Mouse (Mus musculus) intestine, embryonic 15.5 days (tissue): ENCODE data around the gene Casq1. TPM values are rescaled to one million over a fixed set of nuclear protein-coding genes. Genes with fewer than 3 reads are reported as not detected.
"Not testable (repeated sequence)": the region's sequence is repeated elsewhere in the genome, so short reads cannot be mapped to it uniquely, and the experiment has no call there.

Experiments used
- ATAC-seq: fragments of 200-750 bp; cut with Nextera tagmentation; 2 replicates; pipeline ENCODE4 v1.8.0; 2017; ENCODE audit warnings: moderate TSS enrichment, moderate library complexity
- H3K27ac ChIP-seq: fragments of 300-500 bp; sonication (generic); 2 replicates; pipeline ENCODE4 v1.5.1; 2015; ENCODE audit warnings: mild to moderate bottlenecking, inconsistent platforms
- H3K27me3 ChIP-seq: fragments of 300-500 bp; sonication (generic); replicated peaks from 2 replicates; pipeline ENCODE4 v1.6.1; 2015; ENCODE audit warnings: inconsistent platforms
- H3K36me3 ChIP-seq: fragments of 300-500 bp; sonication (generic); 2 replicates; pipeline ENCODE4 v1.6.1; 2015; ENCODE audit warnings: inconsistent platforms
- H3K4me1 ChIP-seq: fragments of 300-500 bp; sonication (generic); replicated peaks from 2 replicates; pipeline ENCODE4 v1.6.1; 2015; ENCODE audit warnings: inconsistent platforms
- H3K4me2 ChIP-seq: fragments of 300-500 bp; sonication (generic); replicated peaks from 2 replicates; pipeline ENCODE4 v1.6.1; 2015; ENCODE audit warnings: mild to moderate bottlenecking, inconsistent platforms
- H3K4me3 ChIP-seq: fragments of 300-500 bp; sonication (generic); replicated peaks from 2 replicates; pipeline ENCODE4 v1.5.1; 2015; ENCODE audit warnings: inconsistent platforms
- H3K9ac ChIP-seq: fragments of 300-500 bp; sonication (generic); 2 replicates; pipeline ENCODE4 v1.6.1; 2015; ENCODE audit warnings: inconsistent platforms
- H3K9me3 ChIP-seq: fragments of 300-500 bp; sonication (generic); 2 replicates; pipeline ENCODE4 v1.6.1; 2016; ENCODE audit warnings: inconsistent platforms
- WGBS: fragments of 180-500 bp; shearing (Covaris S2); methylation state at CpG from one replicate; pipeline ENCODE4 v1.1.7; 2015; 5-methylcytosine and 5-hydroxymethylcytosine counted together
- polyA plus RNA-seq: library from polyadenylated mRNA; unstranded; fragments of >200 nt; fragmentation: Nextera tagmentation; extraction: Ambion mirVana; gene quantifications from 2 replicates; pipeline ENCODE4 v1.2.1, GENCODE M21; 2015

Gene Casq1
- polyA plus RNA-seq: 18.4 and 20.2 TPM in 2 replicates

DNA sequence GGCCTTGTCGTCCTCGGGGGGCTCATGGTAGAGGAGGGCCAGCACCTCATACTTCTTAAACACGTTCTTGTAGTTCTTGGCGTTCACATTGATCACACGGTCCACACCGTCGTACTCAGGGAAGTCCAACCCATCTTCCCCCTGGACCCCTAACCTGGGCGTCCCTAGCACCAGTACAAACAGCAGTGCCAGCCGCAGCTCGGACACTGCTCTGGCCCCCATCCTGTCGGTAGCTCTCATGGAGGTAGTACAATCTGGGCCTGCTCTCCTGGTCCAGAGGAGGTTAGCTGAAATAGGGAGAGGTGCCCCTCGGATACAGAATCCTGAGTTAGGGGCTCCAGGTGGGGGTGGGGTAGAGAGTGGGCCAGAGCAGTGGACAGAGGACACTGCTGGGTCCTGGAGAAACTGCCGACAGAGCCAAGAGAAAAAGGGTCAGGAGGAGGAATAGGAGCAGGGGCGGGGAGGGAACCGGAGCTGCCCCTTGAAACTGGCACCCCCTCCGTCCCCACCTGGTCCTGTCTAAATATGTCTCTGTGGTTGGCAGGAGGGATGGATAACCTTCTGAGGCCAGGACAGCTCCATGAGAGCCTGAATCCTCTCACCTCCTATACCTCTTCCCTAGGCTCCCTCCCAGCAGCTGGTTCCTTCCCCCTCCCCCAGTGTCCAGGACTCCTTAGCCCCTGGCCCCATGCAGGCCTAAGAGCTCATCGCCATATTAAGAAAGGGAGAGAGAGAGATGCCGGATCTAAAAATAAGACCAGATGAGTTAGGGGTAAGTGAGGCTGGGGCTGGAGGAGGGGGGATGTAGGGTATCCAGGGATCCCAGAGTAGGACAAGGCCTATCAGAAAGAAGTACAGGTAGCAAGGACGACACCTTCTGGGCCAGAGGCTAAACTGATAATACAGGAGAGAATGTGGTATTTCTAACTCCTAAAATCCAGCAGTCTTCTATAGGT is at the start of gene Casq1:
Casq1 (minus strand) TSS at position 418 of the 956 bp plus-strand sequence.
- H3K4me3 ChIP-seq: no peak within 1 kb of the TSS
- H3K27me3 ChIP-seq: no peaks in the 10 kb centered on the region
- 0 out of 2 replicates have a peak, but pooled peaks have one; percentile 15 for ATAC-seq
- H3K9ac ChIP-seq: no peak within 1 kb of the TSS
- peaks cover 32% of the 10 kb centered on the region for H3K4me1 ChIP-seq
- whole genome bisulfite sequencing: 78% methylated on average over 19 of the region's 19 CpGs
- H3K27ac ChIP-seq: peak within 1 kb of the TSS; percentile 74
- H3K36me3 ChIP-seq: no peaks in the 10 kb centered on the region
- H3K4me2 ChIP-seq: no peak within 1 kb of the TSS; the same call in 1 of the 2 replicates
- H3K9me3 ChIP-seq: no peaks in the 10 kb centered on the region

DNA sequence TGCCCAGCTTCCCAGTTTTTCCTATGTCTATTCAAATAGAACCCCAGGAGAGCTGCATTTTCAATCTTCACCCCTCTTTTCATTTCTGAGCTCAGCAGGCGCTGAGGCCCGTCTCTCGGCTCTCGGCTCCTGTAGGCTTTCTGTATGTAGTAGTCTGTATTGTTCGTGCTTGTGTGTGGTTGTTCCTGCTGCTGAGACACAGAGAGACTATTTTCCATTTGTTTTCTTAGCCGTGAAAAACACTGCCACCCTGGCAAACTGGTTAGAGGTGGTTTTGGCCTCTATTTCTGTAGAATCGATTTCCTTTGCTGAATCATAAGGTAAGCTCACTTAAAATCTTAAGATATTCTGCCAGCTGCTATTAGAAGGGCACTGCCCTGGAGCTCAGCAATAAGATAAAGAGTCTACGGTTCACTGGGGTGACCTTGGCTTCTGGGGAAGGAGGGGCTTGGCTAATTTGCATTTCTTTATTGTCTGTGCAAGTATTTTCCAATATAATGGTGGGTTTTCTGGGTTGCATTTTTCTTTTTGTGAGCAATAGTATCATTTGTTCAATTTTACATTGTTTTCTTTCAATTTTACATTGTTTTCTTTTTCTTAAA is 41.9 kb upstream of the Casq1 start, which contains the start of gene Igsf8:
Igsf8 (plus strand) TSS at position 165 of the 602 bp plus-strand sequence.
- H3K9me3 ChIP-seq: no peaks in the 10 kb centered on the region
- 69% methylated on average over 8 of the region's 8 CpGs for WGBS

DNA sequence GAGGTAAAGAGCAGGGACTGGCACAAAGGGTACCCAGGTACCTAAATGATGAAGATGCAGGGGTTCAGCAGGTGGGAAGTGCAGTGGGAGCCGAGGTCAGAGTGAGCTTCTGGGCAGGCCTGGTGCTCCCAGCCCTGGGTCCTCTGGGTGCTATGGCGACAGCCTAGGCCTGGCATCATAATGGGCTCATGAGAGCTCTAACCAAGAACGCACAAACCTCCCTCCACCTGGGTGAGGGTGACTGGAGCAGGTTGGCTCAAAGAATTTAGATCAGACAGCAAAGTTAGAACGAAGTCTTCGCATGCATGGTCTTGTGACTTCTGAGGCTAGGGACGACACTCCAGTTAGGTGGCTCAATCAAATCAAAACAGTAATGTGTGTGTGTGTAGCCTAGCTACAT is 38.6 kb upstream of the Casq1 start, which contains the start of gene Atp1a4:
Atp1a4 (minus strand) TSS at position 101 of the 400 bp plus-strand sequence.
- Histone ChIP-seq H3K9ac (no peak within 1 kb of the TSS), H3K27me3 (no peaks in the 10 kb centered on the region), H3K4me2 (no peak within 1 kb of the TSS), H3K4me1 (no peaks in the 10 kb centered on the region), H3K4me3 (no peak within 1 kb of the TSS), H3K36me3 (no peaks in the 10 kb centered on the region), H3K27ac (no peak within 1 kb of the TSS), H3K9me3 (no peaks in the 10 kb centered on the region)
- ATAC-seq: no peak
- WGBS: 92% methylated on average over 6 of the region's 6 CpGs

More for the DNA sequence above, 41.9 kb upstream of the Casq1 start, which contains the start of gene Igsf8:
- Histone ChIP-seq H3K27ac (no peak within 1 kb of the TSS), H3K27me3 (no peaks in the 10 kb centered on the region), H3K4me3 (no peak within 1 kb of the TSS), H3K4me1 (no peaks in the 10 kb centered on the region), H3K4me2 (no peak within 1 kb of the TSS), H3K36me3 (no peaks in the 10 kb centered on the region), H3K9ac (no peak within 1 kb of the TSS)
- ATAC-seq: no peak

DNA sequence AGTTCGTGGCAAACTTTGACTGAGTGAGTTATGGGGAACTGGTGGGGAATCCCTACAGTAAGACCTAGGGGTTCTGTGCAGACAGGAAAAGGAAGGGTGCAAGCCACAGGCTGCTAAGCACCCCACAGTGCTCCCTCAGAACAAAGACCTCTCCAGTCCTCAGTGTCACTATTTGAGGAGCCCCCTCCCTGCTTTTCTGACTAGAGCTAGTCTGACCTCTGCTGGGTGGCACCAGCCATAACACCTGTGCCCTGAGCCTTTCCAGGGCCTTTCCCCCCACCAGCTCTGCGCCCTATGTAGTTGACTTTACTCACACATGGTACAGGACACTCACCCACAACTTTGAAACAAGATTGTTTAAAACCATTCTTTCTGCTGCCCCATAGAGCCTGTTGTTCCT is 28.0 kb upstream of the Casq1 start:
- Histone ChIP-seq H3K27me3 (0 out of 2 replicates have a peak, but pooled peaks cover 4% of the 10 kb centered on the region), H3K4me3 (no peak overlapping the region), H3K9me3 (no peaks in the 10 kb centered on the region), H3K4me2 (no peak overlapping the region), H3K9ac (no peak overlapping the region), H3K36me3 (no peaks in the 10 kb centered on the region), H3K27ac (no peak overlapping the region), H3K4me1 (no peaks in the 10 kb centered on the region)
- ATAC-seq: 0 out of 2 replicates have a peak, but pooled peaks have one; percentile 41
- WGBS: 54% methylated on average over 2 of the region's 2 CpGs

DNA sequence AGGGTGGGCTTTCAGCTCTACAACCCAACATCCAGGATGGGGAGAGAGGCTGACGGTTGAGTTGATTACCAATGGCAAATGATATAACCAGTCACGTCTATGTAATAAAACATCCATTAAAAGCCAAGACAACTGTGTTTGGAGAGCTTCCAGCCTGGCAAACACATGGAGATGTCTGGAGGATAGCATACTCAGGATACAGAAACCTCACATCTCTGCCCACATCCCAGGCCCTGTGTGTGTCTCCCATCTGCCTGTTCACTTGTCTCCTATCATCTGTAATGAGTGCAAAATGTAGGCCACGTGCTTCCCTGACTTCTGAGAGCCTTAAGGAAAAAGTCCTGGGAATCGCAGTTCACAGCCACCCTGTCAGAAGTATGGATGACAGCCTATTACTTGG is 27.5 kb upstream of the Casq1 start:
- Histone ChIP-seq H3K4me3 (no peak overlapping the region), H3K27ac (no peak overlapping the region), H3K36me3 (no peaks in the 10 kb centered on the region), H3K27me3 (0 out of 2 replicates have a peak, but pooled peaks cover 4% of the 10 kb centered on the region), H3K9ac (no peak overlapping the region), H3K4me1 (no peaks in the 10 kb centered on the region), H3K9me3 (no peaks in the 10 kb centered on the region), H3K4me2 (no peak overlapping the region)
- WGBS: 70% methylated on average over 4 of the region's 4 CpGs
- no peak for ATAC-seq

DNA sequence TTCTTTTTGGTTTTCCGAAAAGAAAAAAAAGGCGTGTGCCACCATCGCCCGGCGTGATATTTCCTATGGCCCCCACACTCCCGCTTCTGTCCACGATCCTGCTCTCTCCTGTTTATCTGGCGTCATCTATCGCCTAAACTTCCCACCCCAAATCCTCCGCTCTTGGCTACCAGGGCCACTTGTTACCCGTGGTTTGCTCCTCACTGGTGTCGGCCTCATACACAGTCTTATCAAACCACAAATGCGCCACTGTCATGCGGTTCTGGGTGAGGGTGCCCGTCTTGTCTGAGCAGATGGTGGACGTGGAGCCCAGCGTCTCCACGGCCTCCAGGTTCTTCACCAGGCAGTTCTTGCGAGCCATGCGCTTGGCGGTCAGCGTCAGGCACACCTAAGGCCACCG is 25.0 kb upstream of the Casq1 start:
- not testable (repeated sequence) for H3K4me3 ChIP-seq, ATAC-seq, H3K9me3 ChIP-seq, H3K4me1 ChIP-seq, H3K9ac ChIP-seq, H3K27me3 ChIP-seq, H3K36me3 ChIP-seq, H3K27ac ChIP-seq
- WGBS: 38% methylated on average over 23 of the region's 23 CpGs
- H3K4me2 ChIP-seq: peak overlapping the region; percentile 26; the same call in 1 of the 2 replicates

DNA sequence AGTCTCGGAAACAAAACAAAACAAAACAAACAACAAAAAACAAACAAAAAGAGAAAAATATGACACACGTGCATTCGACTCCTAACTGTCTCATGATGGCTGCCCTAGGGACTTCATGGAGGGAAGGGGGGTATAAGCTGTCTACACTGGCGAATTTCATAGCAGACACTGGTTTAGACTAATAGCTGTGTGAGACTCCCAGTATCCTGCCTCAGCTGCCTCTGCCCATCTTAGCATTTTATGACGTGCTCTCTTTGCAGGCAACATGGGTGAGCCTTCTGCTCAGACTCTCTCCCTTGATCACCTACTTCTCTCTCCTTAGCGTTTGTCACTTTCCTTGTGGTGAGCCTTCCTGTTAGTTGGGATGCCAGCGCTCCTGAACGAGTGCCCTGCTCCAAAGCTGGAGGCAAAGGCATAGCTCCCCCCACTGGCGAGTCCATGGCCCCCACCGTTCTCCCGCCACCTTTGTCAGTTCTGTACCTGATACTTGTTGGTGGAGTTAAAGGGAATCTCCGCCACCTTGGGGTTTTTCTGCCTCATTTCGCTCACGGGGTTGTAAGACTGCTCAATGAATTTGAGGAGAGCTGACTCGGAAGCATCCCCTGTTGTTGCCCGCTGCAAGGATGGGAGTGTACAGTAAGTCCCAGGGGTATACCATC is 24.0 kb upstream of the Casq1 start:
- WGBS: 26% methylated on average over 16 of the region's 16 CpGs
- Histone ChIP-seq H3K4me3 (no peak overlapping the region), H3K4me1 (no peaks in the 10 kb centered on the region), H3K27me3 (0 out of 2 replicates have a peak, but pooled peaks cover 4% of the 10 kb centered on the region), H3K9me3 (no peaks in the 10 kb centered on the region), H3K36me3 (no peaks in the 10 kb centered on the region), H3K4me2 (peak overlapping the region; percentile 18; the same call in 1 of the 2 replicates), H3K9ac (no peak overlapping the region), H3K27ac (no peak overlapping the region)
- no peak for ATAC-seq

DNA sequence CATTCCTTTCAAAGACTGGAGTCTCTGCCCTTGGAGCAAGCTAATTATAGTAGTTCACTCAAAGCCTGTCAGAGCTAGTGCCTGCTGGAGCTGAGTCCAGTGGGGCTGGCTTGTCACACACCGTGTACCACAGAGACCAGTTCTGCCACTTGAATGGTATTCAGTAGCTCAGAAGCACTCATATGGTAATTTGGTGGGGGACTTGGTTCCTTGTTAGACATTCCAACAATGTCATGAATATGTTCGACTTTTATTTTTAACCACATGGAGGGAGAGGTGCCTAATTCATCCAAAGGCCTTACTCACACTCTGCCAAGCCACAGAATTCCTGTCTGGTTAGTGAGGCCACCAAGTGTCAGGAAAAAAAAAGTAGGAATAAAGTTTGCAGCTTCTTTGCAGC is 22.7 kb upstream of the Casq1 start:
- no peak overlapping the region for H3K4me2 ChIP-seq
- ATAC-seq: no peak

DNA sequence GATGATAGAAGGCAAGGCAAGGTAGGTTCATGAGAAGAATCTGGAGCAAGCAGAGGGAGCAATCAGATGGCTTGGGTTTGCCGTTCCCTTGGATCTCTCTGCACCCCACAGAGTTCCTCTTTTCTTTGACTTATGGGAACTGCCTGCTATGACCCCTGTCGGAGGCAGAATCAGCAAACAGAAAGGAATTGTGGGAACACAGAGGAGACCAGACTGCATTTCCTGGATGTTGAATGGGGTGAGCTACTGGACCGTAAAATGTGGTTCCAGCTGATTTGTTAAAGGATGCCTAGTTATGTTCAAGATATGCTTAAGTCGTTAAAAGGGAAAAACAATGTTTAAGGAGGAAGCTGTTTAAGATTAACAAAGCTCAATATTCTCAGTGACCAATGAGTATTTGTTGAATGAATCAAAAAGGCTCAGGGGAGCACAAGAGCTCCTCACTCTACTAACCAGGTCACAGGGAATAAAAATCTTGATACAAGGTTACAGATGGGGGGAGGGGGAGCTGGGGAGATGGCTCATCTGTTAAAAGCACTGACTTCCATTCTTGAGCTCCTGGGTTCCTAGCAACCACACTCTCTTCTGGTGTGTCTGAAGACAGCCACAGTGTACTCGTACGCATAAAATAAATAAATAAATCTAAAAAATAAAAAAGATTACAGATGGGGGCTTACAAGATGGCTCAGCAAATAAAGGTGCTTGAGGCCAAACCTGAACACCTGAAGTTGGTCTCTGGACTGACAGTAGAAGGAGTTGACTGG is 21.5 kb upstream of the Casq1 start:
- ATAC-seq: no peak
- no peak overlapping the region for H3K27ac ChIP-seq
- 0 out of 2 replicates have a peak, but pooled peaks cover 4% of the 10 kb centered on the region for H3K27me3 ChIP-seq
- H3K36me3 ChIP-seq: no peaks in the 10 kb centered on the region
- H3K9me3 ChIP-seq: no peaks in the 10 kb centered on the region
- 64% methylated on average over 6 of the region's 6 CpGs for WGBS
- H3K4me3 ChIP-seq: no peak overlapping the region
- H3K4me1 ChIP-seq: no peaks in the 10 kb centered on the region
- no peak overlapping the region for H3K4me2 ChIP-seq
- H3K9ac ChIP-seq: no peak overlapping the region

More for the DNA sequence above, 22.7 kb upstream of the Casq1 start:
- Histone ChIP-seq H3K9me3 (no peaks in the 10 kb centered on the region), H3K4me1 (no peaks in the 10 kb centered on the region), H3K36me3 (no peaks in the 10 kb centered on the region), H3K27ac (no peak overlapping the region), H3K27me3 (0 out of 2 replicates have a peak, but pooled peaks cover 4% of the 10 kb centered on the region), H3K4me3 (no peak overlapping the region), H3K9ac (no peak overlapping the region)
- WGBS: 66% methylated on average over 2 of the region's 2 CpGs

DNA sequence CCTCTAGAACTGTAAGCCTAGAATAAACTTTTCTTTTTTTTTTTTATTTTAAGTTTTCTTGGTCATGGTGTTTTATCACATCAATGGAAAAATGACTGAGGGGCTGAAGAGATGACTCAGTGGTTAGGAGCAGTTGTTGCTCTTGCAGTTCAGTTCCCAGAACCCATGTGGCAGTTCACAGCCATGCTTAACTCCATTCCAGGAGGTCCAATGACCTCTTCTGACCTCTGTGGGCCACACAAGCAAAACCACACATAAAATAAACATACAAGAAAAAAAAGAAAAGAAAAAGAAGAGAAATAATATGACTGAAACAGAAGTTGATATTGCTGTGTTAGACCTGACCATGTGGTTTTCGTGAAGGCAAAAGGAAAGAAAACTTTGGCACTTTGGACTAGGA is 9.5 kb upstream of the Casq1 start:
- no peak overlapping the region for H3K4me2 ChIP-seq
- no peak overlapping the region for H3K9ac ChIP-seq
- ATAC-seq: no peak
- 91% methylated on average over 1 of the region's 1 CpGs for WGBS
- no peak overlapping the region for H3K27ac ChIP-seq
- no peaks in the 10 kb centered on the region for H3K9me3 ChIP-seq
- H3K36me3 ChIP-seq: no peaks in the 10 kb centered on the region
- no peaks in the 10 kb centered on the region for H3K27me3 ChIP-seq
- H3K4me1 ChIP-seq: no peaks in the 10 kb centered on the region
- H3K4me3 ChIP-seq: no peak overlapping the region

DNA sequence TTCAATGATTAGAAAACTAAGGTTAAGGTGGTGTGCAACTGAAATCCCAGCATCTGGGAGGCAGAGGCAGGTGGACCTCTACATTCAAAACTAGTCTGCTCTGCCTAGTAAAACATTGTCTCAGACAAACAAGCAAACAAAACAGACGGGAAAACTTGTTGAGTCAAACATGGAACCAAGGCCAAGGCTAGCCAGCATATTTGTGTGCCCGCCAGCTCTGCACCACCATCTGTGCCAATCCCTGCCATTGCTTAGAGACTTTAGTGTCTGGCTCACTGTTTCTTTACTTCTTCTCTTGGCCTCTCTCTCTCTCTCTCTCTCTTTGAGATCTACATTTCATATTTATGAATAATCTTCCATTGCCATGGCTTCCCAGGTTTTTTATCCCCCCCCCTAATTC is 8.5 kb upstream of the Casq1 start:
- no peaks in the 10 kb centered on the region for H3K36me3 ChIP-seq
- ATAC-seq: no peak
- 94% methylated on average over 2 of the region's 2 CpGs for WGBS

More for the DNA sequence above, 8.5 kb upstream of the Casq1 start:
- no peaks in the 10 kb centered on the region for H3K9me3 ChIP-seq
- H3K27ac ChIP-seq: no peak overlapping the region
- H3K4me2 ChIP-seq: no peak overlapping the region
- H3K9ac ChIP-seq: no peak overlapping the region
- H3K4me1 ChIP-seq: no peaks in the 10 kb centered on the region
- H3K27me3 ChIP-seq: no peaks in the 10 kb centered on the region
- no peak overlapping the region for H3K4me3 ChIP-seq
